Mouse (Mus musculus): ENCODE measurements around the gene Spns1.
"Not testable (repeated sequence)": the region's sequence is repeated elsewhere in the genome, so short reads cannot be mapped to it uniquely, and the experiment has no call there.

Gene Spns1

DNA sequence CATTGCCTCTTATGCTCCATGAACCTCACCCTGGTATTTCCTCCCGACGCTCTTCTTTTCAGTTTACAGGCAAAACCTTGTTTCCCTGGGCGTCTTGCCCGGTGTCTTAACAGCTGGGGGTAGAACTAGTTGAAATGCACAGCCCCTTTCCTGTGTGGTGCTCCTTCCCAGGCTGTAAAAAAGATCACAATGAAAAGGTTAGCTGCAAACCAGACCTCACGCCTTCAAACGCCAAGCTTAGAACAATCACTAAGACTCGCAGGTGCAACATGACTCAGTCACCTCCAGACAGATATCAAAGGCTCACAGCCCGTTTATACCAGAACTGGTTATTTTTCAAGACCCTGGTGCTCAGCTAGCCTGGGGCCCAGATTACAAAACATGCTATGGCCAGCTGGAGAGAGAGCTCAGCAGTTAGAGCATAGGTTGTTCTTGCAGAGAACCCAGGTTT, 37.7 kb downstream of the Spns1 start:
- no peak for DNase-seq (ENCODE audit: low read depth, low spot score)

DNA sequence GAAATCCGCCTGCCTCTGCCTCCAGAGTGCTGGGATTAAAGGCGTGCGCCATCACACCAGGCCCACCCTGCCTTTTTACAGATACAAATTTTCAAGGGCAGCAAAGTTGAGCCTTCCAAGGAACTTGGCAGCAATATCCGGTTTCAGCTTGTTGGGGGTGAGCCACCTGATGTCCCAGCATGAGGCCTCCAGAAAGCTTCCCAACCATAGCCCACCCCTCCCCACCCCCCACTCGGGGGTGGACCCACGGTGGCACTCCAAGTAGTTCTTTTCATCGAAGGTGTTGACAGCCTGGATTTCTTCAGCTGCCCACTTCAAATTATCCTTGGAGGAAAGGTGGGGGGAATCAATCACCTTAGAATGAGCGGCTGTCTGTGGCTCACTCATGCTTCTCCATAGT, 38.3 kb downstream of the Spns1 start:
- DNase-seq (ENCODE audit: low read depth, low spot score): no peak

DNA sequence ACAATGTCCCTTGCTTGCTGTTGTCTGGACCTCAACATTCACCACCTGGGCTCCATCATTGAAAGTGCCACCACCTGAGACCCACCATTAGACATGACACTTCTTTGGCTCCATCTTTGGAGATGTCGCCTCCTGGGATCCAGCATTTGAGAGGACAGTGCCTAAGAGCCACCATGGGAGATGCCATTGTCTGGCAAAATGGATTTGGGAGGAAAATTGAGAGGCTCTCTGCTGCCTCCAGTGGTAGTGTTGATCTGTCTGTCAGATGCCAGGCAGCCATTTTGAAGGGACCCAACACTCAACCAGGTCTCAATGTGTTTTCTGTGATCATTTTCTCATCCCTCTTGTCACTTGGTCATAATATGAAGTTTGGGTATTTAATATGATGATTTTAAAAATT, 41.7 kb downstream of the Spns1 start:
- DNase-seq (ENCODE audit: low read depth, low spot score): no peak

DNA sequence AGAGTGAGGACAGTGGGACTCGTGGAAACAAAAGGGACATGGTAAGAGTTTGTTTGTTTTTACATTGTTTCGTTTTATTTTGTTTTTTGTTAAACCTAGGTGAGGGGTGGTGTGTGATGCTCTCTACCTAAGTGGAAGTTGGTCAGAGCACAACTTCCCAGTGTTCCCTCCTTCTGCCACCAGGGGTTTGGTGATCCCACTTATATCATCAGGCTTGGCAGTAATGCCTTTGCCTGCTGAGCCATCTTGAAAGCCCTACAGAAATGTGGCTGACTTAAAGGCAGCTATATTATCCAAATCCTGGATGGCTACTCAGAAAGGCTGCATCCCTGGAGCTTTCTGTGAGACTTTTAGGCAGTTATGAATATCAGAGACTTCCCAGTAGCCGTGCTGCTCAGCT, 44.6 kb downstream of the Spns1 start:
- no peak for DNase-seq (ENCODE audit: low read depth, low spot score)

DNA sequence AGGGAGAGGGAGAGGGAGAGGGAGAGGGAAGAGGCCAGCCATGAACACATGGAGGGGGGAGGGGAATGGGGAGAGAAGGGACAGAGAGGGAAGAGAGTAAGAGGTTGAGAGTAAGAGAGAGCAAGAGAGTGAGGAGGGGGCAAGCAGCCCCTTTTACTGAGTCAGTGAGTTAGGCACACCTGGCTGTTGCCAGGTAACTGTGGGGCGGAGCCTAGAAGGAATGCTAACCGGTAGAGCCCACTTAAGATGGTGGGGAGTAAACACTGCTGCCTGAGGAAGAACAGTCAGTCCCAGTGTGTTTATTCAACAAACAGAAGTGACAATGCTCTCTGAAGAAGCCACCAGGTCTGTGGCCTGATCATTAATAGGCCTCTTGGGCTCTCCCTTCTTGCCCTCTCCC, 46.6 kb downstream of the Spns1 start:
- DNase-seq (ENCODE audit: low read depth, low spot score): no peak

DNA sequence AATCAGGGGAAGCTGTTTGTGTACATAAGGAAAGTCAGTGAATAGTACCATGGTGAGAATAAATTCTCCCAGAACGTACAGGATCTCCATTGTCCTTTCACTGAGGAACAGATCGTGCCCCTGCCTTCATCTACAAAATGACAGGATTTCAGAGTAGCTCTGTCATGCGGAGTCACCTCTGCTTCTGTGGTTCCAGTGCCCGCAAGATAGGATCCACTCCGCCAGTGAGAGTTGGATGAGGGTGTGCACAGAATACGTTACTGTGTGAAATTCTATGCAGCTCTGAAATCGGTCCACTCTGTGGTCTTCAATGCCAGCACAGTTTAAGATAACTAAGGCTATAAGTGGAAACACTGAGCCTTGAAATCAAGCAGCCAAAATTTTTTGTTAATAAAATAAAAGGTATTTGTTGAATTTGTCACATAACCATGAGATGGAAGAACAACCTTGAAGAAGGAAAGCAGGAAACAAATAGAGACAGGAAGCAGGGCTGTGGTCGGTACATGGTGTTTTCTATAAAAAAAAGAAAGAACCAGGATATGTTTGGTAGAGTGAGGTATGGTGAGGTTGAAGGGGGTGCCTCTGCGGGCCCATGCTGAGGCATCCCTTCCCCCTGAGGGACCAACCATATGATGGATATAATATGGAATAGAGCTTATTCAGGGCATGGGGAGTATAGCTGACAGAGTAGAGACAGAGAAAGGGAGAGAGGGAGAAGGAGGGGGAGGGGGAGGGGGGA, 47.2 kb downstream of the Spns1 start:
- DNase-seq (ENCODE audit: low read depth, low spot score): no peak

DNA sequence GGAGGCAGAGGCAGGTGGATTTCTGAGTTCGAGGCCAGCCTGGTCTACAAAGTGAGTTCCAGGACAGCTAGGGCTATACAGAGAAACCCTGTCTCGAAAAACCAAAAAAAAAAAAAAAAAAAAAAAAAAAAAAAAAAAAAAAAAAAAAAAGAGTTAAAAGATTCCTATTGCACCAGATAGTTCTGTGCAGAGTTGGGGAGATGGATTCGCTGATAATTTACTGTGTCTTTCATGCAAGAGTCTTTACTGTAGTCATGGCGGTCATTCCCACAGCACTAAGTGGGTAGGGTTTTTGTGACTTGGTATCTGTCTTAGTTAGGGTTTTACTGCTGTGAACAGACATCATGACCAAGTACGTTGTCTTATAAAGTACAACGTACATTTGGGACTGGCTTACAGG, 48.4 kb downstream of the Spns1 start:
- not testable (repeated sequence) for DNase-seq (ENCODE audit: low read depth, low spot score)

DNA sequence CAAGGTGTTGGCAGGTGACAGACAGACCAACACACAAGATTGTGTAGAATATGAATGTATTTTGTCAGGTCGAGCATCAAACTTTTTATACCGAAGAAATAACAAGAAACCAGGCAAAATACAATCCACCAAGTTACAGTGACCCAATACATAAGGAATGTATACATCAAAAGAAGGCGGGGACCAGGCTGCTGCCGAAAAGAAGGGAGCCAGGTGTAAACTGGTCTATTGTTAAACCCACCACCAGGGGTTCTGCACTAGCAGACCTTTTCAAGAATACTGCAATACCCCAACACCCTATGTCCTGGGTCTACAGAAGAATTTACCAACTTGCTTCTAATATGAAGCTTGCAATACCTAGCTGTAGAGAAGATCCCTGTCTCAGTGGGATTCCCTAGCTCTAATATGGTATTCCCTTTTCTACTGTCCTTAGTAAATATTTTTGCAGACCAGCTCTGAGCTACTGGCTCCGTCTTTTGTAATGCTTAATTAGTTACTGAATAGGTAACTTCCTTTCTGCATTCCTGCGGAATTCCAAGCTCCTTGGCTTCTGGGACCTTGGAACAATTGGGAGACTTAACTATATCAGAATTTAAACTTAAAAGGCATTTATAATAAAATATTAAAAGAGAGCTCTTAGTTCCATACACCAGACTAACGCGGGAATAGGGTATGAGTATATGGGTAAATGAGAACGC, 51.5 kb downstream of the Spns1 start:
- DNase-seq (ENCODE audit: low read depth, low spot score): not testable (repeated sequence)

DNA sequence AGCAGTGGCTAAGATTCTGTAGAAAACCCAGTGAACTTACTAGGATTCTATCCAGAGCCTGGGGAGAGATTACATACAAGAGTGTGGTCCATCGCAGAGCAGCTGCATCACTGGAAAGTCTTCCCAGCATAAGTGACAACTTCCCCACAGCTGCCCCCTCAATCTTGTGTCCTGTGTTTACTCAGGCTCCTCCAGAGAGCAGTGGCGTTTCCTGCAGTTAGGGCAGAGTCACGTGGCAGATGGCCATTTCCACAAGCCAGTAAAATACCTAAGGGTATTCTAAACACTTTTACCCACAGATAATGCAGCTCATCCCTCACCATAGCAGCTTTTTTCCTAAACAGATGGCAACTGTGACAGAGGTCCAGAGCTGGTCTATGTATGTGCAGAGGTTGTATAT, 52.5 kb downstream of the Spns1 start:
- no peak for DNase-seq (ENCODE audit: low read depth, low spot score)

DNA sequence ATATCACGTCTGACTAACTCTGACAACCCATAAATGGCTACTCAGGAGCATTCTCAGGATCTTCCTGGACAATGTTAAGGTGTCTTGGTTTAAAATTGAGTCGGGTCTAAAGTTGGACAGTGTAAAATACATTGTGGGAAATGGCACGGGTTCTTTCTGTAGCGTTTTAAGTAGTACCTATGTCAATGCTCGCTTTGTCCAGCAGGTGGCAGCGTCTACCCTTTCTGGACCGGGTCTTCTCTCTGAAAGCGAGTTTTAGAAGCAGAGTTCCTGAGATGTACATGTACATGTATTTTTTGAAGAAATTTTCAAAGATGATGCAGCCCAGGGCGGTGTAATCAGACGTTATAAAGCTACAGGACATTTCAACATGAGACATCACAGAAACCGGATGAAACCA, 53.5 kb downstream of the Spns1 start:
- DNase-seq (ENCODE audit: low read depth, low spot score): peak; percentile 47
